In genomic region chr1:158830152-158830551, GRCm38 (mm10) we compare ENCODE assay signal across 28 mouse cellular contexts.
"Had no signal": no experiment of that assay in that cellular context is flagged by ENCODE, and none has a peak within 500 bp of the region (broad histone marks: within the 10 kb centered on the region; RNA-seq: fewer than 3 reads in every experiment).

No protein-coding gene starts in this region.

- H3K4me2 ChIP-seq: limb, embryonic 12.5 days; limb, embryonic 13.5 days; limb, embryonic 15.5 days; liver, embryonic 11.5 days; liver, embryonic 12.5 days; liver, embryonic 13.5 days; liver, embryonic 15.5 days; lung, embryonic 14.5 days; lung, embryonic 15.5 days; midbrain, embryonic 11.5 days; midbrain, embryonic 12.5 days; midbrain, embryonic 13.5 days; midbrain, embryonic 15.5 days; neural tube, embryonic 12.5 days had no signal

- H3K27me3 ChIP-seq: limb, embryonic 12.5 days; limb, embryonic 13.5 days; limb, embryonic 15.5 days; liver, embryonic 12.5 days; liver, embryonic 13.5 days; liver, embryonic 15.5 days; lung, embryonic 15.5 days; megakaryocyte, embryonic 14.5 days; midbrain, embryonic 12.5 days; midbrain, embryonic 13.5 days; midbrain, embryonic 15.5 days; neural tube, embryonic 12.5 days had no signal

- H3K4me3 ChIP-seq: limb, embryonic 10.5 days; limb, embryonic 12.5 days; limb, embryonic 13.5 days; limb, embryonic 15.5 days; liver, embryonic 12.5 days; liver, embryonic 13.5 days; liver, embryonic 15.5 days; lung, embryonic 15.5 days; megakaryocyte, embryonic 14.5 days; midbrain, embryonic 10.5 days; midbrain, embryonic 12.5 days; midbrain, embryonic 13.5 days; midbrain, embryonic 15.5 days; neural tube, embryonic 12.5 days had no signal

- ATAC-seq: liver, embryonic 12.5 days; liver, postnatal 0 days; lung, postnatal 0 days; midbrain, embryonic 13.5 days; midbrain, embryonic 15.5 days; midbrain, embryonic 16.5 days had no signal

- H3K36me3 ChIP-seq: limb, embryonic 10.5 days; limb, embryonic 12.5 days; limb, embryonic 13.5 days; limb, embryonic 15.5 days; liver, embryonic 12.5 days; liver, embryonic 13.5 days; liver, embryonic 15.5 days; lung, embryonic 15.5 days; midbrain, embryonic 10.5 days; midbrain, embryonic 12.5 days; midbrain, embryonic 13.5 days; midbrain, embryonic 15.5 days; neural tube, embryonic 12.5 days had no signal

- DNase-seq: left cerebral cortex, postnatal 4 days; liver, embryonic 13.5 days; liver, postnatal 0 days; lung, adult 18-20 months; lung, adult 2 months; lung, embryonic 14.5 days; lung, postnatal 10 days; lung, postnatal 14 days; lung, postnatal 36 days; lung, postnatal 4 days; midbrain, embryonic 14.5 days had no signal
